Mouse (Mus musculus) adrenal gland (tissue): ENCODE data around the gene AI467606.

ENCODE experiments used
- intact Hi-C: fragments of 180-260 bp; cut with DNase I; formaldehyde crosslinking; loops from one replicate; pipeline ENCODE4 v1.15.1; 2025

The AI467606 gene

GRCm38 (mm10) chr7:127090154-127091113, 725 bp upstream of the AI467606 start:
- intact Hi-C loops: no loop called here

- intact Hi-C loops: no loop called here
Observed at GRCm38 (mm10) chr7:127093914-127094313, 2.8 kb downstream of the AI467606 start.

- intact Hi-C loops: no loop called here
Observed at GRCm38 (mm10) chr7:127096456-127096855, 5.3 kb downstream of the AI467606 start.

GRCm38 (mm10) chr7:127098521-127098920, 7.4 kb downstream of the AI467606 start:
- intact Hi-C loops: no loop called here

- intact Hi-C loops: no loop called here
Observed at GRCm38 (mm10) chr7:127098950-127099349, 7.8 kb downstream of the AI467606 start.

GRCm38 (mm10) chr7:127099528-127099927, 8.4 kb downstream of the AI467606 start:
- intact Hi-C loops: no loop called here

GRCm38 (mm10) chr7:127101451-127102016, 10.4 kb downstream of the AI467606 start:
- intact Hi-C loops: loop anchor here (5.0 to 10.0 kb wide), 4 partner anchors 59 to 347 kb away; partner anchors contain the start of genes Kif22, Mapk3, Maz and Sez6l2

GRCm38 (mm10) chr7:127102148-127102547, 11.0 kb downstream of the AI467606 start:
- intact Hi-C loops: loop anchor here (5.0 to 10.0 kb wide), 4 partner anchors 60 to 347 kb away; partner anchors contain the start of genes Kif22, Mapk3, Maz and Sez6l2

- intact Hi-C loops: loop anchor here (1.0 to 10.0 kb wide), 5 partner anchors 62 to 349 kb away; partner anchors contain the start of genes Kif22, Mapk3, Maz and Sez6l2
Observed at GRCm38 (mm10) chr7:127103960-127104359, 12.8 kb downstream of the AI467606 start.

GRCm38 (mm10) chr7:127104560-127105332, 13.6 kb downstream of the AI467606 start:
- intact Hi-C loops: loop anchor here (1.0 to 10.0 kb wide), 5 partner anchors 62 to 350 kb away; partner anchors contain the start of genes Kif22, Mapk3, Maz and Sez6l2

- intact Hi-C loops: loop anchor here (10.0 kb wide), 1 partner anchor 351 kb away; the partner anchor contains the start of gene Mapk3
Observed at GRCm38 (mm10) chr7:127105551-127105950, 14.4 kb downstream of the AI467606 start.

- intact Hi-C loops: loop anchor here (2.0 kb wide), 1 partner anchor 288 kb away; no protein-coding TSS in a partner anchor
Observed at GRCm38 (mm10) chr7:127110239-127111007, 19.3 kb downstream of the AI467606 start.

GRCm38 (mm10) chr7:127111461-127111860, 20.3 kb downstream of the AI467606 start:
- intact Hi-C loops: loop anchor here (2.0 kb wide), 1 partner anchor 289 kb away; no protein-coding TSS in a partner anchor

- intact Hi-C loops: no loop called here
Observed at GRCm38 (mm10) chr7:127112251-127112841, 21.2 kb downstream of the AI467606 start.

- intact Hi-C loops: no loop called here
Observed at GRCm38 (mm10) chr7:127112921-127113597, 21.9 kb downstream of the AI467606 start.

GRCm38 (mm10) chr7:127113614-127114259, 22.6 kb downstream of the AI467606 start:
- intact Hi-C loops: no loop called here

- intact Hi-C loops: loop anchor here (5.0 kb wide), 1 partner anchor 62 kb away; no protein-coding TSS in a partner anchor
Observed at GRCm38 (mm10) chr7:127114920-127115319, 23.8 kb downstream of the AI467606 start.

GRCm38 (mm10) chr7:127116331-127116935, 25.3 kb downstream of the AI467606 start:
- intact Hi-C loops: loop anchor here (5.0 kb wide), 1 partner anchor 61 kb away; no protein-coding TSS in a partner anchor
